Mouse (Mus musculus) left cerebral cortex, adult 18-20 months (tissue): ENCODE measurements around the gene Spz1. TPM values are rescaled to one million over a fixed set of nuclear protein-coding genes. Genes with fewer than 3 reads are reported as not detected.

Source experiments
- DNase-seq, 2 experiments: peaks; one replicate each; pipeline ENCODE4 v3.0.0; 2021 to 2022; ENCODE audit warnings: low spot score in 2 of 2, mixed read lengths in 1 of 2
- total RNA-seq, 2 experiments: library from RNA; stranded (reverse); gene quantifications; 2 replicates each; pipeline ENCODE4 v1.2.3; 2021

The Spz1 gene
- total RNA-seq, 2 experiments from 2014 or later = not detected

GRCm38 (mm10) chr13:92580220-92581043 lies 4.5 kb upstream of the Spz1 start:
- DNase-seq = peak; percentile 65 to 81

DNA sequence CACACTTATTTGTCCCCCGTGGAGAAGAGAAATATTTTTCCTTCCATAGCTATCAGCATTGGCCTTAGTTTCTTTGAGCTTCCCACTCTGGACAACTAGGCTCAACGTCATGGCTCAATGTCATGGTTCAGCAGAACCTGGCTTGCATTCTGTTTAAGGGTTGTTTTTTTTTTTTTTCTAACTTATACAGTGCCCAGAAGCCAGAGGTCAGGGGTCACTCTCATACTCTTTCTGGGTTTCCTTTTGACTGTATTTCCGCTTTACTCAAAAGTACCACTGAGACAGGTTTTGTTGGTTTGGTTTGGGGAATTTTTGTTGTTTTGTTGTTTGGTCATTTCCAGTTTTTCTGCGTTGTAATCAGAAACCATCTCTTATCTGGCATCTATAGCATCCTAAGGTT lies 2.2 kb upstream of the Spz1 start:
- DNase-seq = no peak

DNA sequence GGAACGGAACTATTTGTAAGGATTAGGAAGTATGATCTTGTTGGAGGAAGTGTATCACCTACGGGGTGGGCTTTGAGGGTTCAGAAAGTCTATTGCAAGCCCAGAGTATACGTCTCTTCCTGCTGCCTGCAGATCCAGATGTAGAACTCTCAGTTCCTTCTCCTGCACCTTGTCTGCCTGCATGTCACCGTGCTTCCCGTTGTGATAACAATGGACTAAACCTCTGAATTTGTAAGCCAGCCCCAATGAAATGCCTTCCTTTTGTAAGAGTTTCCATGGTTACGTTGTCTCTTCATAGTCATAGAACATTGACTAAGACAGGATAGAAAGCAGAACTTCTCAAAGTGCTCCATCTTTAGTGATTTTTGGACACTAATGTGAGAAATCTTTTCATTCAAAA lies 716 bp upstream of the Spz1 start:
- no peak for DNase-seq

DNA sequence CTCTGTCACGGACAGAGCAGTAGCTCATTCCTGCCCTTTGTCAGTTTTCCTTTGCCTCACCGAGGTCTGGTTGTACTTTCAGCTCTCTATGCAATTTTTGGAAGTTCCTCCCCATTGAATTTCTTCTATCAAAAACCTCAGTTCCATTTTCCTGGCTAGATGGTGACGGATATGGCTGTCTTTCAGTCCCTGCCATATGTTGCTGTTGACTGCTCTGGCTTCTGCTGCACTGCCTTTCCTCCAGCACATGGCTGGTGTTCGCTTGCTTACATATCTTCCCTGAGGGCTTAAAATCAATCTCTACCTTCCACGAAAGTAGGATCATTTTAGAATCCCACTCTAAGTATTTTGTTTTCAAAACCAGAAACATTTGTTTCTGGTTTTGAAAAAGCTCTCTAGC lies 16.5 kb downstream of the Spz1 start:
- no peak for DNase-seq

- no peak for DNase-seq
Observed at GRCm38 (mm10) chr13:92557229-92557628, 18.7 kb downstream of the Spz1 start.

- no peak for DNase-seq
Observed at GRCm38 (mm10) chr13:92556458-92557126, 19.4 kb downstream of the Spz1 start.

GRCm38 (mm10) chr13:92547093-92547492 lies 28.9 kb downstream of the Spz1 start:
- no peak for DNase-seq

DNA sequence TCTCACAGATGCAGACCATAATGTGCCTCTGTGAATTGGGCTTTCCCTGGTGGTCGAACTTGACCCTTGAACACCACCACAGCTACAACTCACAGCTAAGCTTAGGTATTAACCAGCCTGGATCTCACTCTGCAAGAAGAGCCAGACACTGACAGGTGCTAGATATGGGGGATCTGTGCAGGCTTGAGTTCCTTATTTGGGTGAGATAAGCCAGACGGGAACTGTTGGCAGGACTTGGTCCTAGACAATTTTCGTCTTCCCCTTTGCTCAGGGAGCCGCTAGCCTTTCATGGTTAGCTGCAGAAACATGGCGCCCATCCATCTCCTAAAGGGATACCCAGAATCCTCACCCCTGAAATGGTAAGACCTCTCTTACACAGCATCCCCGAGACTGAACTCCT lies 35.0 kb downstream of the Spz1 start:
- no peak for DNase-seq

DNA sequence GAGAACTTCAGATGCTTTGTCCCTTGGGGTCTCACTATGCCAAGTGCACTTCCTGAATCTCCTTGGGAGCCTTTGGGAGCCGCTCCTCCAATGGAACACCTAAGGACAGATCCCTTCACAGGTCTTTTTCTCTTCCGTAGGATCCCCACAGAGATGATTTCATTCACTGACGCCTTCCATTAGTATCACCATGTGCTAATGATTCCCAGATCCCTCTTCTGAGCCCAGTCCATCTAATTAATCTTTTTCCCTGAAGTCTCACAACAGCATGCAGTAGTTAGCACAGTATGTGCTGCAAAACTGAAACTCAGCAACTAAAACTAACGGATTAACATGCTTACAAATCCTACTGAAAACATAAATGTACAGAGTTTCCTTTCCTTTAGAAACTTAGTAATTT lies 36.8 kb downstream of the Spz1 start:
- DNase-seq = no peak

GRCm38 (mm10) chr13:92533801-92534200 lies 42.2 kb downstream of the Spz1 start:
- no peak for DNase-seq

DNA sequence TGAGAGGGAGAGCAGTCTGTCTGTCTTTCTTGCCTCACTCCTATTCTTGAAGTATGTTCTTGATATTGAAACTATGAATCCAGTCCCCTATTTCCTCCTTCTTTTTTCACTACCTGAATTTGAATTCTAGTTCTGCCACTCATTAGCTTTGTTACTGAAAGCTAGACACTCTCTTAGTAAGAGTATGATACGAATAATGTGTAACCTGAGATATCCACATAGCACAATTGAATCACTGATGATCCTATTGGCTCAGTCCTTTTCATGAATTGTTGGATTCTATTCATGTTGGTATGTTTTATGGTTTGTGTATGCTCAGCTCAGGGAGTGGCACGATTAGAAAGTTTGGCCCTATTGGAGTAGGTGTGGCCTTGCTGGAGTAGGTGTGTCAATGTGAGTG lies 43.8 kb downstream of the Spz1 start:
- DNase-seq = no peak

DNA sequence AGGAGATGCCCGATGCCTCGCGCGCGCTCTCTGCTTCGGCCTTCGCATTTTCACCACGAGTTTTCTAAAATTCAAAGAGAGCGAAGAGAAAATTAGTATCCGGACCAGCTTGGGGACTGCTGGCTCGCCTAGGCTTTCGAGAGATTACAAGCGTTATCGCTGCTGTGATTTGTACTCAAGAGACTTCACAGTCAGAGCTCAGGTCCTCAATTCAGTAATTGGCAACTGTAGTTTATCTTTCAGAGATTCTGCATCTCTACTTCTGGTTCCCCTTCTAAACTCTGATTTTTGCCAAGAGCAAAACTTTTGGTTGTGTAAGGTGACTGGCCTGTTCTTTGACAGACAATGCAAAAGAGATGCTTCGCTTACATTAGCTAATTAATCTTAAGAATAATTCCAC lies 44.7 kb downstream of the Spz1 start:
- no peak for DNase-seq

- peak; percentile 98 for DNase-seq
Observed at GRCm38 (mm10) chr13:92530721-92531211, 45.2 kb downstream of the Spz1 start, which contains the start of gene Zfyve16. Gene Zfyve16 (minus strand): TSS chr13:92530868.

- no peak for DNase-seq
Observed at GRCm38 (mm10) chr13:92529828-92530720, 45.9 kb downstream of the Spz1 start.

Other genes starting within 250 kb of the Spz1 start
- 1 to 10 TPM; 1.3 to 1.5 TPM for gene Dhfr, start 221.4 kb downstream of the Spz1 start, total RNA-seq
- 10 to 100 TPM; 21.7 to 22.3 TPM for gene Msh3, start 221.2 kb downstream of the Spz1 start, total RNA-seq
- gene Ankrd34b, start 150.3 kb downstream of the Spz1 start, total RNA-seq = 10 to 100 TPM; 21.6 to 24.0 TPM
- 10 to 100 TPM; 10.6 to 11.8 TPM for gene Fam151b, start 92.2 kb downstream of the Spz1 start, total RNA-seq
- 10 to 100 TPM; 14.0 to 18.0 TPM for gene Zfyve16, start 45.3 kb downstream of the Spz1 start, total RNA-seq
- gene Serinc5, start 34.9 kb upstream of the Spz1 start, total RNA-seq = 10 to 100 TPM; 49.0 to 54.6 TPM
- gene Thbs4, start 218.6 kb upstream of the Spz1 start, total RNA-seq = 1 to 10 TPM; 4.6 to 9.1 TPM